In the genomic region with DNA sequence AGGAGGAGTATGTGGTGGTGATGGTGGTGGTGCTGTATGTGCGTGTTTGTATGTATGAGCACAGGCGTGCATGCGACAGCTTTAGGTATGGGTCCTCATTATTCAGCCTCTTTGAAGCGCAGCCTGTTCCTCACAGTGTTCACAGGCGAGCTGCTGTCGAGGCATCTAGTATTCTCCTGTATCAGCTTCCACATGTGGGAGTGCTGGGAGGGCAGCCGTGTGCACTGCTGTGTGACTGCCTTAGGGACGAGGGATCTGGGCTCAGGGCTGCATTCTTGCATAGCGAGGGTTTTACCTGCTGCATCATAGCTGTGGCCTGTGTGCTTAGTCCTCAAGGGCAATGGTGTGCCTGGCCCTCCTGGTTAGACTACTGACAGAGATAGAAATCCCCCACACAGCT, we compare ENCODE assay signal across 23 mouse cellular contexts.
DNase-seq lines count a peak whose midpoint lies in the region; ATAC-seq lines count a peak whose summit lies in the region.
"Had no signal": no experiment of that assay in that cellular context is flagged by ENCODE, and none has a peak within 500 bp of the region (broad histone marks: within the 10 kb centered on the region; RNA-seq: fewer than 3 reads in every experiment).

No protein-coding gene starts in this region.

- H3K4me2 ChIP-seq in kidney, embryonic 14.5 days (replicated peaks; ENCODE audit: low read depth, low read length) = no peak overlapping the region
- no peak overlapping the region for H3K4me2 ChIP-seq in kidney, embryonic 16.5 days (replicated peaks; ENCODE audit: low read depth, low read length)
- H3K4me2 ChIP-seq: embryonic facial prominence, embryonic 12.5 days; forebrain, embryonic 13.5 days; forebrain, embryonic 15.5 days had no signal

- no peak overlapping the region for H3K4me3 ChIP-seq in kidney, embryonic 14.5 days (ENCODE audit: low read length)
- no peak overlapping the region for H3K4me3 ChIP-seq in kidney, embryonic 16.5 days (ENCODE audit: low read length)
- H3K4me3 ChIP-seq: embryonic facial prominence, embryonic 10.5 days; embryonic facial prominence, embryonic 12.5 days; forebrain, embryonic 13.5 days; forebrain, embryonic 15.5 days had no signal

- H3K4me1 ChIP-seq in kidney, embryonic 14.5 days (ENCODE audit: control insufficient read depth, insufficient read depth, low read length) = peaks cover 5% of the 10 kb centered on the region; the same call in 1 of the 2 replicates
- peaks cover 7% of the 10 kb centered on the region; the same call in 1 of the 2 replicates for H3K4me1 ChIP-seq in kidney, embryonic 16.5 days (ENCODE audit: insufficient read depth, low read length)
- H3K4me1 ChIP-seq: embryonic facial prominence, embryonic 12.5 days had no signal

- DNase-seq in kidney, postnatal 25 days = no peak
- DNase-seq in kidney, adult 9 months = no peak
- peak; percentile 15 to 31 for DNase-seq in kidney, postnatal 4 days
- DNase-seq in kidney, adult 18-20 months = no peak
- DNase-seq: adrenal gland, adult 8-10 months; adrenal gland, postnatal 14 days; adrenal gland, postnatal 36 days; B cell, adult 2 months; cerebellum, adult 11-12 months; cerebellum, adult 2 months; cerebellum, adult 9-10 months; cerebellum, postnatal 10 days; cerebellum, postnatal 25 days had no signal

- H3K9ac ChIP-seq in kidney, embryonic 14.5 days (ENCODE audit: low read depth, low read length) = no peak overlapping the region
- H3K9ac ChIP-seq in kidney, embryonic 16.5 days (replicated peaks; ENCODE audit: low read length) = no peak overlapping the region
- H3K9ac ChIP-seq: embryonic facial prominence, embryonic 12.5 days; forebrain, embryonic 13.5 days; forebrain, embryonic 15.5 days had no signal

- peak; percentile 64 for ATAC-seq in kidney, embryonic 14.5 days (ENCODE audit: low FRiP score, low TSS enrichment)
- ATAC-seq in kidney, embryonic 16.5 days (ENCODE audit: low FRiP score, low TSS enrichment) = peak; percentile 55; the same call in 1 of the 2 replicates
- ATAC-seq: activated CD4-positive, CD25-positive, alpha-beta regulatory T cell, adult 4 months; CD4-positive, CD25-positive, alpha-beta regulatory T cell, adult 4 months; forebrain, embryonic 15.5 days; Patski had no signal

- 45% methylated on average over 9 of the region's 9 CpGs for WGBS in kidney, embryonic 14.5 days
- WGBS in kidney, embryonic 16.5 days = 41% methylated on average over 9 of the region's 9 CpGs

- no peaks in the 10 kb centered on the region for H3K9me3 ChIP-seq in kidney, embryonic 14.5 days (ENCODE audit: control insufficient read depth, low read length)
- H3K9me3 ChIP-seq in kidney, embryonic 16.5 days (ENCODE audit: low read length) = no peaks in the 10 kb centered on the region
- H3K9me3 ChIP-seq: embryonic facial prominence, embryonic 10.5 days; embryonic facial prominence, embryonic 12.5 days; forebrain, embryonic 13.5 days; forebrain, embryonic 15.5 days had no signal

- no peaks in the 10 kb centered on the region for H3K36me3 ChIP-seq in kidney, embryonic 14.5 days (ENCODE audit: control insufficient read depth, insufficient read depth, low read length)
- H3K36me3 ChIP-seq in kidney, embryonic 16.5 days (ENCODE audit: insufficient read depth, low read length) = no peaks in the 10 kb centered on the region
- H3K36me3 ChIP-seq: embryonic facial prominence, embryonic 10.5 days; embryonic facial prominence, embryonic 12.5 days; forebrain, embryonic 15.5 days; G1E had no signal

- H3K27me3 ChIP-seq in kidney, embryonic 14.5 days (ENCODE audit: control insufficient read depth, insufficient read depth, low read length) = no peaks in the 10 kb centered on the region
- H3K27me3 ChIP-seq in kidney, embryonic 16.5 days (ENCODE audit: insufficient read depth, low read length) = no peaks in the 10 kb centered on the region
- H3K27me3 ChIP-seq: forebrain, embryonic 13.5 days; forebrain, embryonic 15.5 days had no signal

- H3K27ac ChIP-seq in kidney, embryonic 14.5 days (ENCODE audit: low read depth, low read length) = no peak overlapping the region
- H3K27ac ChIP-seq in kidney, embryonic 16.5 days (ENCODE audit: low read length) = no peak overlapping the region
- H3K27ac ChIP-seq: embryonic facial prominence, embryonic 10.5 days; embryonic facial prominence, embryonic 12.5 days; forebrain, embryonic 13.5 days; forebrain, embryonic 15.5 days had no signal

Comparison
In these comparisons a context has a peak if more than half of its experiments do, and no peak if none do; other contexts are left out.
1. DNase-seq: peak in kidney, postnatal 4 days (2 of 2); none in kidney, postnatal 25 days (0 of 2), kidney, adult 9 months (single experiment) and kidney, adult 18-20 months (single experiment).